Mouse (Mus musculus) small intestine, adult 2 months (tissue): ENCODE measurements around the gene Cym.

Source experiments
- CTCF ChIP-seq: fragments of 200-500 bp; IDR thresholded peaks from 2 replicates; pipeline ENCODE4 v1.5.1; 2012; ENCODE audit warnings: low read depth, mild to moderate bottlenecking, control low read depth, inconsistent platforms, low read length, moderate library complexity, mixed read lengths; ENCODE audit not compliant: insufficient replicate concordance, insufficient read length; ENCODE audit errors: extremely low read depth
- POLR2A ChIP-seq: fragments of 200-500 bp; IDR thresholded peaks from 2 replicates; pipeline ENCODE4 v1.6.1; 2012; ENCODE audit warnings: low read depth, mild to moderate bottlenecking, control low read depth, inconsistent platforms, low read length, moderate library complexity

GRCm38 (mm10) chr3:107207625-107208253 lies 13.8 kb downstream of the Cym start:
- no peak for TF ChIP-seq POLR2A
- no peak for TF ChIP-seq CTCF
